Mouse (Mus musculus) kidney, postnatal 0 days (tissue): ENCODE measurements at regions not wholly inside any gene's neighbourhood (a gene's known extent, or its start where the extent isn't known, plus 50 kb on each side); places are given as distances from the start of the nearest gene placed in this dataset.

Experiments used
- ATAC-seq: fragments of 200-750 bp; cut with Nextera tagmentation; replicated peaks from 2 replicates; pipeline ENCODE4 v1.8.0; 2017; ENCODE audit warnings: low read depth, moderate number of reproducible peaks, moderate TSS enrichment, moderate library complexity; ENCODE audit not compliant: low FRiP score
- DNase-seq: peaks from one replicate; pipeline ENCODE4 v3.0.0-alpha.2; 2016; ENCODE audit warnings: low spot score
- H3K27ac ChIP-seq: fragments of 300-500 bp; sonication (generic); 2 replicates; pipeline ENCODE4 v1.5.1; 2014; ENCODE audit warnings: mild to moderate bottlenecking
- H3K27me3 ChIP-seq: fragments of 300-500 bp; sonication (generic); 2 replicates; pipeline ENCODE4 v1.6.1; 2014; ENCODE audit warnings: low read length, mixed read lengths; ENCODE audit not compliant: insufficient read depth
- H3K36me3 ChIP-seq: fragments of 300-500 bp; sonication (generic); 2 replicates; pipeline ENCODE4 v1.6.1; 2014; ENCODE audit warnings: low read length, mixed read lengths; ENCODE audit not compliant: insufficient read depth
- H3K4me1 ChIP-seq: fragments of 300-500 bp; sonication (generic); replicated peaks from 2 replicates; pipeline ENCODE4 v1.6.1; 2014; ENCODE audit warnings: antibody characterized with exemption, low read length, mixed read lengths; ENCODE audit not compliant: insufficient read depth
- H3K4me2 ChIP-seq: fragments of 300-500 bp; sonication (generic); 2 replicates; pipeline ENCODE4 v1.6.1; 2014; ENCODE audit warnings: mild to moderate bottlenecking, low read length, moderate library complexity, mixed read lengths
- H3K4me3 ChIP-seq: fragments of 300-500 bp; sonication (generic); replicated peaks from 2 replicates; pipeline ENCODE4 v1.5.1; 2014; ENCODE audit warnings: low read depth, low read length
- H3K9ac ChIP-seq: fragments of 300-500 bp; sonication (generic); 2 replicates; pipeline ENCODE4 v1.6.1; 2014; ENCODE audit warnings: low read depth, low read length
- H3K9me3 ChIP-seq: fragments of 300-500 bp; sonication (generic); replicated peaks from 2 replicates; pipeline ENCODE4 v1.6.1; 2016; ENCODE audit warnings: low read length, inconsistent platforms, mixed read lengths
- CTCF ChIP-seq: IDR thresholded peaks from 2 replicates; pipeline ENCODE4 v1.5.1; 2016; ENCODE audit warnings: antibody characterized with exemption, low read depth, mild to moderate bottlenecking, moderate library complexity
- WGBS: fragments of 180-500 bp; shearing (Covaris S2); extraction: QIAGEN DNeasy Blood & Tissue Kit; methylation state at CpG from one replicate; pipeline ENCODE4 v1.1.7; 2014; 5-methylcytosine and 5-hydroxymethylcytosine counted together

- WGBS, result 45% methylated on average over 1 of the region's 1 CpGs
- Histone ChIP-seq H3K4me2 (no peak overlapping the region), H3K27ac (no peak overlapping the region), H3K4me1 (no peaks in the 10 kb centered on the region), H3K27me3 (no peaks in the 10 kb centered on the region), H3K36me3 (no peaks in the 10 kb centered on the region), H3K9ac (no peak overlapping the region), H3K4me3 (no peak overlapping the region), H3K9me3 (no peaks in the 10 kb centered on the region)
- DNase-seq (no peak), ATAC-seq (no peak)
- no peak for TF ChIP-seq CTCF
These were observed 3561.3 kb downstream of the 9330182O14Rik start for GRCm38 (mm10) chr15:43695451-43695850.

DNA sequence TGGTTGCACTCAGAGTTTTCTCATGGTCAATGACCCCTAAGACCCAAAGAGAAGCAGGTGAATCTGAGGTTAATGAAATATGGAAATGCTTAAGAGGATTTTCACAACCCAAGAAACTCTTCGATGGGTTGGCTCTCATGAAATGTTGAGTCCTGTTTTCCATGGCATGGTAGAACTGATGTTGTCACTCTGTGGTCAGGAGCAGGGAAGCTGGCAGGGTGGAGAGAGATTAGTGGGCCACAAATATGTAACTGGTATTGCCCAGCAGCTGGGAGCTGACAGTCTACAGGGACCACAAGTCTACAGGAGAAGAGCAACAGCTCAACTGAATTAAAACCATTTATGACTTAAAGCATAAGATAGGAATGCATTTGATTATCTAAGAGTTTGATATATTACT lies 3582.9 kb downstream of the 9330182O14Rik start:
- Histone ChIP-seq H3K27ac (no peak overlapping the region), H3K9ac (no peak overlapping the region), H3K4me3 (no peak overlapping the region), H3K4me1 (no peaks in the 10 kb centered on the region), H3K36me3 (no peaks in the 10 kb centered on the region), H3K4me2 (no peak overlapping the region), H3K27me3 (no peaks in the 10 kb centered on the region), H3K9me3 (no peaks in the 10 kb centered on the region)
- no peak for ATAC-seq
- 95% methylated on average over 1 of the region's 1 CpGs for WGBS
- no peak for TF ChIP-seq CTCF
- no peak for DNase-seq

- Histone ChIP-seq H3K9ac (no peak overlapping the region), H3K36me3 (no peaks in the 10 kb centered on the region), H3K4me2 (no peak overlapping the region), H3K4me1 (no peaks in the 10 kb centered on the region), H3K4me3 (no peak overlapping the region), H3K27me3 (no peaks in the 10 kb centered on the region), H3K9me3 (no peaks in the 10 kb centered on the region), H3K27ac (no peak overlapping the region)
- TF ChIP-seq CTCF, result no peak
- 92% methylated on average over 1 of the region's 1 CpGs for WGBS
- DNase-seq, result no peak
- ATAC-seq, result no peak
These were observed 3583.4 kb downstream of the 9330182O14Rik start for GRCm38 (mm10) chr15:43717559-43717958.

GRCm38 (mm10) chr15:43720916-43721315 lies 3586.8 kb downstream of the 9330182O14Rik start:
- Histone ChIP-seq H3K9ac (no peak overlapping the region), H3K4me2 (no peak overlapping the region), H3K4me1 (no peaks in the 10 kb centered on the region), H3K36me3 (no peaks in the 10 kb centered on the region), H3K27me3 (no peaks in the 10 kb centered on the region), H3K9me3 (no peaks in the 10 kb centered on the region), H3K27ac (no peak overlapping the region), H3K4me3 (no peak overlapping the region)
- no peak for TF ChIP-seq CTCF
- ATAC-seq (no peak), DNase-seq (no peak)
- WGBS, result 76% methylated on average over 1 of the region's 1 CpGs

DNA sequence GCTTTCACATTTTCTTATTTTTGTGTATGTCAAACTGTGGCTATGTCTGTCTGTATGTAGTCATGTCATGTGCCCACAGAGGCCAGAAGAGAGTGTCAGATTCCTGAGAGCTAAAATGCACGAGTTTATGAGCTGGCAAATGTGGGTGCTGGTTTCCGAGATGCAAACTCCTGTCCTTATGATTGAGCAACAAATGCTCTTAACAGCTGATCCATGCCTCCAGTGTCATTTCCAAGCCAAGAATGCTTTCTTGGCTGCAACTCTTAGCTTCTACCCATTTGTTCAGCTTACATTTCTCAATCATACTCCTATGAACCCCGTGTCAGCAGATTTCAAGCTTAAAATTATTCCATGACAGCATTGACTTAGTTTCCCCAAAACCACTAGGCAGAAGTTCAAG lies 3601.5 kb downstream of the 9330182O14Rik start:
- H3K4me3 ChIP-seq, result no peak overlapping the region
- TF ChIP-seq CTCF, result no peak
- no peak overlapping the region for H3K4me2 ChIP-seq
- H3K9me3 ChIP-seq, result no peaks in the 10 kb centered on the region
- no peak overlapping the region for H3K9ac ChIP-seq
- H3K36me3 ChIP-seq, result no peaks in the 10 kb centered on the region
- ATAC-seq (no peak), DNase-seq (no peak)
- H3K4me1 ChIP-seq, result no peaks in the 10 kb centered on the region
- H3K27me3 ChIP-seq, result no peaks in the 10 kb centered on the region
- 62% methylated on average over 3 of the region's 3 CpGs for WGBS
- no peak overlapping the region for H3K27ac ChIP-seq

DNA sequence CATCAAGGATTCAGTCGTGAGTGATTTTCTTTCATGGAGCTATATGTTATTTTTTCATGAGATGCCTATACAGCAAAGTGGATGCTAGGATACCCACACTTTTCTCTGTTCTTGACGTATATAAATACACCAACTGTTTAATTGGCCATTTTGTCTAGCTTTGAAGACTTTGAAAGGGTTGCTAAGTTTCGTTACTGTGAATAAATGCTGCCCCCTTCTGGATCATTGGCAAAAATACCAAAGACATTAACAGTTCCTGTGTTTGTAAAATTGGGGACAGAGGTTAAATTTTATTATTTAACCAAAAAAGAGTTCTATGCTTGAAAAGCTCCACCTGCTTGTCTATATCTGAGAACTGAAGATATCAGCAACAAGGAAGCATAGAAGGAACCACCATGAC lies 3624.1 kb downstream of the 9330182O14Rik start:
- H3K27me3 ChIP-seq, result no peaks in the 10 kb centered on the region
- WGBS, result 20% methylated on average over 3 of the region's 3 CpGs
- H3K4me1 ChIP-seq, result no peaks in the 10 kb centered on the region
- H3K4me2 ChIP-seq, result no peak overlapping the region
- no peak overlapping the region for H3K9ac ChIP-seq
- no peaks in the 10 kb centered on the region for H3K36me3 ChIP-seq
- no peak overlapping the region for H3K27ac ChIP-seq
- ATAC-seq (no peak), DNase-seq (peak; percentile 75)
- H3K4me3 ChIP-seq, result no peak overlapping the region
- TF ChIP-seq CTCF, result peak; percentile 76
- no peaks in the 10 kb centered on the region for H3K9me3 ChIP-seq

GRCm38 (mm10) chr15:43764606-43765005 lies 3630.4 kb downstream of the 9330182O14Rik start:
- Histone ChIP-seq H3K27ac (no peak overlapping the region), H3K36me3 (no peaks in the 10 kb centered on the region), H3K4me3 (no peak overlapping the region), H3K9ac (no peak overlapping the region), H3K9me3 (no peaks in the 10 kb centered on the region), H3K4me1 (no peaks in the 10 kb centered on the region), H3K4me2 (no peak overlapping the region), H3K27me3 (no peaks in the 10 kb centered on the region)
- TF ChIP-seq CTCF, result no peak
- DNase-seq (no peak), ATAC-seq (no peak)
- 89% methylated on average over 2 of the region's 2 CpGs for WGBS
